Mouse (Mus musculus) limb, embryonic 15.5 days (tissue): ENCODE measurements at regions not wholly inside any gene's neighbourhood (a gene's known extent, or its start where the extent isn't known, plus 50 kb on each side); places are given as distances from the start of the nearest gene placed in this dataset.

Experiments used
- ATAC-seq: fragments of 200-750 bp; cut with Nextera tagmentation; 2 replicates; pipeline ENCODE4 v1.8.0; 2017; ENCODE audit warnings: low read depth, moderate TSS enrichment; ENCODE audit not compliant: insufficient number of reproducible peaks, low FRiP score, low TSS enrichment
- H3K27ac ChIP-seq: fragments of 300-500 bp; sonication (generic); 2 replicates; pipeline ENCODE4 v1.5.1; 2015; ENCODE audit warnings: moderate library complexity, mild to moderate bottlenecking, inconsistent platforms
- H3K27me3 ChIP-seq: fragments of 300-500 bp; sonication (generic); 2 replicates; pipeline ENCODE4 v1.6.1; 2015; ENCODE audit warnings: inconsistent platforms
- H3K36me3 ChIP-seq: fragments of 300-500 bp; sonication (generic); 2 replicates; pipeline ENCODE4 v1.6.1; 2015; ENCODE audit warnings: inconsistent platforms
- H3K4me1 ChIP-seq: fragments of 300-500 bp; sonication (generic); 2 replicates; pipeline ENCODE4 v1.6.1; 2015; ENCODE audit warnings: inconsistent platforms
- H3K4me2 ChIP-seq: fragments of 300-500 bp; sonication (generic); 2 replicates; pipeline ENCODE4 v1.6.1; 2015; ENCODE audit warnings: mild to moderate bottlenecking, inconsistent platforms
- H3K4me3 ChIP-seq: fragments of 300-500 bp; sonication (generic); 2 replicates; pipeline ENCODE4 v1.5.1; 2015; ENCODE audit warnings: mild to moderate bottlenecking, inconsistent platforms
- H3K9ac ChIP-seq: fragments of 300-500 bp; sonication (generic); 2 replicates; pipeline ENCODE4 v1.6.1; 2015; ENCODE audit warnings: inconsistent platforms
- H3K9me3 ChIP-seq: fragments of 300-500 bp; sonication (generic); 2 replicates; pipeline ENCODE4 v1.6.1; 2016; ENCODE audit warnings: inconsistent platforms
- WGBS: fragments of 180-500 bp; shearing (Covaris S2); methylation state at CpG from one replicate; pipeline ENCODE4 v1.1.7; 2015; 5-methylcytosine and 5-hydroxymethylcytosine counted together

DNA sequence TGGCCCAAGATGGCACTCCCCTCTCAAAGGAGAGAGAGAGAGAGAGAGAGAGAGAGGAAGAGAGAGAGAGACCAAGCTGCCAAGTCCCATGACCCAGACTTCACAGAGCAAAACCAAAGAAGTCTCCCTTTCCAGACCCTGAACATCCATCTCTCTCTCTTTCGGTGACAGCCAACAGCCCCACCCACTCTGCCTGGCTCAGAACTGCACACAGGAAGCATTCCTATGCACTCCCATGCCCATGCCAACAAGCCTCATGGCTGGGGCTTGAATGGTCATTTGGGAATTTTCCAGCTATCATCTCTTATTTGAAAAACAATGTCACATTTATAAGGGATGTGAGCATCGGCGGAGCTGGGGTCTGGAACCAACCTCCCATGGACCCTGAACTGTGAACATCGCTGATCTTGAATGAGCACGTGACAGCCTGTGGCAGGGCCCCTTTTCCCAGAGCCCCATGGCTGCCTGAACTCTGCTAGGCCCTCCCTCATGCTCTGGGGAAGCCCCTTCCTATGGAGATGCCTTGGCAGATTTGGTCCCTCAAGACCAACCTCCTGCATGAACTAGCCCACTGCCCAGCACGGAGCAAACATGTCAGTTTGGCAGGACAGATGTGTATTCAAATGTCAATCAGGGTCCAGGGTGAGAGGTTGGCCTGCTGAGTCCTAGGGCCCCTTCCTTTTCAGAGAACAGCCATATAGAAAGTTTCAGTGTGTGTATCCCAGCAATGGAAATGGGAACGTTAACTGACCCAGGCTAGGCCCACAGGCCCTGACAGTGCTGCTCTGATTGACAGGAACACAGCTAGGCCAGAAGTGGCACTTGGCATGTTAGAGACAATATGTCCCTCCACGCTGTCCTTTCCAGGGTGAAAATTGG lies 244.8 kb upstream of the Rtl1 start:
- Histone ChIP-seq H3K27me3 (no peaks in the 10 kb centered on the region), H3K4me3 (no peak overlapping the region), H3K36me3 (no peaks in the 10 kb centered on the region), H3K9ac (no peak overlapping the region), H3K4me2 (no peak overlapping the region), H3K9me3 (no peaks in the 10 kb centered on the region), H3K4me1 (peaks cover 10% of the 10 kb centered on the region), H3K27ac (no peak overlapping the region)
- ATAC-seq = no peak
- WGBS = 74% methylated on average over 8 of the region's 8 CpGs

DNA sequence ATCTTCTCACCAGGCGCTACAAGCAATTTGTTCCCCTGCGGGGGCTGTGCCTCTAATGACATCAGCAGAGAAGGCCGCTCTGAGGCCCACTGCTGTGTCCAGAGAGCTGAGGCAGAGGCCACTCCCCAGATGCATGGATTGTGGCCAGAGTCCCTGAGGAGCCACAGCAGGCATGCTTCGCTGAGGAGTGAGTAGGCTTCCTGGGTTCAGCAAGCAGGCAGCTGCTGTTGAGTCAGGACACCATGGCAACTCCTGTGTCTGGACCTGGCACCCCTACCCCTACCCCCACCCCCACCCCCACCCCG lies 245.4 kb upstream of the Rtl1 start:
- Histone ChIP-seq H3K27me3 (no peaks in the 10 kb centered on the region), H3K27ac (no peak overlapping the region)
- ATAC-seq = no peak

DNA sequence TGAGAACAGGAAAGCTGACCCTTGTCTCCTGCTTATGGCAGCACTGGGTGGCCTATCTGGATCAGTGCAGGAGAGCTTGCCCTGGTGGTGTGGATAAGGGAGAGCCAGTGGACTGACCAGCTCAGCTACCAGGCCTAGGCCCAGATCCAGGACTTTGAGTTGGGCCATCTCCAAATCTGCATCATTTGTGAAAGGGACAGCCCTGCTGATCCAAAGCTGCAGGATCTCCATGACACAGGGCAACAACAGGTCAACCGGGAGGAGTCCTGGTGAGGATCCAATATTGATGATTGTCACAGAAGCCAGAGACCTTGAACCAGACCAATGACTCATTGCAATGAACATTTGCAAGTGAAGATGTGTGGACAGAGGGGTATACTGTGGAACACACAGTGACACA lies 256.2 kb upstream of the Rtl1 start:
- H3K4me1 ChIP-seq = no peaks in the 10 kb centered on the region
- no peaks in the 10 kb centered on the region for H3K36me3 ChIP-seq
- H3K9ac ChIP-seq = no peak overlapping the region
- no peaks in the 10 kb centered on the region for H3K9me3 ChIP-seq
- H3K4me3 ChIP-seq = no peak overlapping the region
- H3K4me2 ChIP-seq = no peak overlapping the region
- ATAC-seq = no peak
- 86% methylated on average over 1 of the region's 1 CpGs for WGBS
- no peaks in the 10 kb centered on the region for H3K27me3 ChIP-seq
- no peak overlapping the region for H3K27ac ChIP-seq

More for the DNA sequence above, 245.4 kb upstream of the Rtl1 start:
- no peak overlapping the region for H3K9ac ChIP-seq
- H3K4me2 ChIP-seq = no peak overlapping the region
- H3K36me3 ChIP-seq = no peaks in the 10 kb centered on the region
- no peak overlapping the region for H3K4me3 ChIP-seq
- H3K9me3 ChIP-seq = no peaks in the 10 kb centered on the region
- peaks cover 4% of the 10 kb centered on the region; the same call in 1 of the 2 replicates for H3K4me1 ChIP-seq
- WGBS = 44% methylated on average over 5 of the region's 5 CpGs

DNA sequence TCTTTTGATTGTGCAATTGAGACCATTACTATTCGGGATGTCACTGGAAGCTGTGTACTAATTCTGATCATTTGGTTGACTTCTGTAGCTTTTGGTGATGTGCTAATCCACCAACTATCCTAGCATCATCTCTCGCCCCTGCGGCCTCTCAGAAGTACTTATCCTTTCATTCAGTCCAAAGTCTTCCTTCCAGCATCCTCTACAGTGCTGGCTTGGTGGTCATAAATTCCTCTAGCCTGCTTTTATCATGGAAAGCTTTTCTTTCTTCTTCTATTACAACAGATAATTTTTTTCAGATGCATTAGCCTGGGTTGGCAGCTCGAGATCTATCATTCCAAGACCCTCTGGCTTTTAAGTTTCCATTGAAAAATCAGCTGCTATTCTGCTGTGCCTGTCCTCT lies 257.6 kb upstream of the Rtl1 start:
- H3K4me2 ChIP-seq = no peak overlapping the region
- H3K27ac ChIP-seq = no peak overlapping the region
- H3K9me3 ChIP-seq = no peaks in the 10 kb centered on the region
- H3K4me1 ChIP-seq = no peaks in the 10 kb centered on the region
- H3K27me3 ChIP-seq = no peaks in the 10 kb centered on the region
- H3K9ac ChIP-seq = no peak overlapping the region
- H3K4me3 ChIP-seq = no peak overlapping the region
- ATAC-seq = no peak
- no peaks in the 10 kb centered on the region for H3K36me3 ChIP-seq
- WGBS = 51% methylated on average over 4 of the region's 4 CpGs

DNA sequence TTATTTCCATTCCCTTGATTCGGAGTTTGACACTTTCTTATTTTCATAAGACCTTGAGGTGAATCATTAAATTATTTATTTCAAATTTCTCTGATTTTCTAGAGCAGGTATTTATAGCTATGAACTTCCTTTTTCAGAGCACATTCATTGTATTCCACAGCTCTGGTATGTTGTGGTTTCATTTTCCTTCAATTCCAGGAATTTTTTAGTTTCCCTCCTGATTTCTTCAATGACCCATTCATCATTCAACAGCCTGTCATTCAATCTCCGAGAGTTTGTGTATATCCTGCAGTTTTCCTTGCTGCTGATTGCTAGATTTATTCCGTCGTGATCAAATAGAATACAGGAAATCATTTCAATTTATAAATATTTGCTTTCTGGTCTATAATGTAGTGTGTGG lies 264.7 kb upstream of the Rtl1 start:
- Histone ChIP-seq H3K9me3 (no peaks in the 10 kb centered on the region), H3K9ac (no peak overlapping the region), H3K27me3 (no peaks in the 10 kb centered on the region), H3K27ac (no peak overlapping the region), H3K4me2 (no peak overlapping the region), H3K4me3 (no peak overlapping the region), H3K4me1 (no peaks in the 10 kb centered on the region), H3K36me3 (no peaks in the 10 kb centered on the region)
- no peak for ATAC-seq
- WGBS = 62% methylated on average over 4 of the region's 4 CpGs

DNA sequence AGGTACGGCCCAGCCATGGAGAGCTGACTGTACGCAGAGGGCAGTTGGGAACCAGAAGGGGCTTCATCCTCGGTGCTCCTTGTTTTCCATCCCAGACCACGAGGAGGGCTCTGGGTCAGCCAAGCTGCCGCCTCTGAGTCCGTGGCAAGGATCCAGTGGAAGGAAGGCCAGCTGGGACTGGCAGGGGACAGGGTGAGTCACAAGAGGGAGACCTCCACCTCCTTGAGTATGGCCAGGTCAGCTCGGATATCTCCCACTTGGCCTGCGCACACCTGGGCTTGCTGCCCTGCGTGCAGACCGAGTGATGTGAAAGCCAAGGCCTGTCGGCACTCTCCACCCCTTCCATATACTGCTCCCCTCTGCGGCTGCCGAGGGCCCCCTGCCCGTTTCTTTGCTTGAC lies 270.9 kb upstream of the Rtl1 start:
- Histone ChIP-seq H3K27ac (no peak overlapping the region), H3K27me3 (no peaks in the 10 kb centered on the region), H3K4me2 (no peak overlapping the region), H3K9ac (no peak overlapping the region), H3K4me3 (no peak overlapping the region), H3K4me1 (no peaks in the 10 kb centered on the region), H3K9me3 (no peaks in the 10 kb centered on the region), H3K36me3 (no peaks in the 10 kb centered on the region)
- WGBS = 78% methylated on average over 14 of the region's 14 CpGs
- no peak for ATAC-seq

DNA sequence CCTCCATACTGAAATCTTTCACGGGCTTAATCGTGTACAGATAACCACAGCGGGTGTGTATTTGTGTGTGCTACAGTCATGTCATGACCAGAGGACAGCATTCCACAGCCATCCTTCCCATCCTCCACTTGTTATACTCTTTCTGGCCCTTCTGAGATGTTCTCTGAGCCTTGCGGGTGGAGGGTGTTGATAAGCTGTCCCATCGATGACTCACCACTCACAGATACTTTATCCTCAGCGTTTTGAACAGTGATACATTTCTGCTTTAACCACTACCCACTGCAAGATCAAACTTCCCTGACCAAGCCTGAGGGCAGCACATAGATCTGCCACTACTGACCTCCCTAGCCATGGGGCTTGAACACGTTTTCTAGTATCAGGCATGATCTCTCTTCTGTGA lies 274.3 kb upstream of the Rtl1 start:
- H3K9me3 ChIP-seq = no peaks in the 10 kb centered on the region
- H3K36me3 ChIP-seq = no peaks in the 10 kb centered on the region
- H3K4me3 ChIP-seq = no peak overlapping the region
- H3K9ac ChIP-seq = no peak overlapping the region
- WGBS = 75% methylated on average over 7 of the region's 7 CpGs
- H3K4me2 ChIP-seq = no peak overlapping the region
- no peaks in the 10 kb centered on the region for H3K27me3 ChIP-seq
- no peak overlapping the region for H3K27ac ChIP-seq
- no peaks in the 10 kb centered on the region for H3K4me1 ChIP-seq
- ATAC-seq = no peak

DNA sequence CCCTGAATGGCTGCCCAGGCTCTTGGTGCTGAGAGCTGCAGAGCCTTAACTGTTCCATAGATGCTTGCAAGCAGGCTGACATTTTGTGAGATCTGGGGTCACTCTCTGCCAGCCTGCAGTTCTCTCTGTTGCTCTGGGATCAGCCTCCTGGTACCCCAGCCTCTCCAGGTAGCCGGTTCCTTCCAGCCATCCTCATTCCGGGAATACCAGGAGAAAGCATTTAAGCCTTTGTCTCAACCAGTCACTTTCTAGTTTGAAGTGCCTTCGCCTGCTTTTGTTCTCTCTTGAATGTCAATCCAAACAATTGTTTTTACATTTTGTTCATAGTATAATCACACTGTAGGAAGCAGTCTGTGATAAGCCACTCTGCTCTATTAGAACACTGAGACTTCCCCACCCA lies 281.0 kb upstream of the Rtl1 start:
- Histone ChIP-seq H3K36me3 (no peaks in the 10 kb centered on the region), H3K4me3 (no peak overlapping the region), H3K4me1 (no peaks in the 10 kb centered on the region), H3K27ac (no peak overlapping the region), H3K4me2 (no peak overlapping the region), H3K27me3 (no peaks in the 10 kb centered on the region), H3K9ac (no peak overlapping the region), H3K9me3 (no peaks in the 10 kb centered on the region)
- 76% methylated on average over 3 of the region's 3 CpGs for WGBS
- no peak for ATAC-seq

DNA sequence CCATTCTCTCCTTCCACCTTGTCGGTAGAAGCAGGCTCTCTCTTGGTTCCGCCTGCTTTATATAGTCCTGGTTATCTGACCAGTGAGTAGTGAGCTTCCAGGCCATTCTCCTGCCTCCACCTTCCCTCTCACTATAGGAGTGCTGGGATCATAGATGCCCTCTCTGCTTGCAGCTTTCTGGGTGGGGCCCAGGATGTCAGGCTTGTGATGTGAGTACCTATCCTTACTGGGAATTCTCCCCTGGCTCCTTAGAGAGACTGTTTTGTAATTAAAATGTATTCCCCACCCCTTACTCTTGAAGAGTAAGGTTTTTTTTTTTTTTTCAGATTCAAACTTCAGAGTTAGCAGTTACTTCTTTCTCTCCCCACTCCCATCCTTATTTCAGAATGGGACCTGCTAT lies 291.1 kb upstream of the Rtl1 start:
- ATAC-seq = no peak
- H3K27me3 ChIP-seq = no peaks in the 10 kb centered on the region
- no peaks in the 10 kb centered on the region for H3K36me3 ChIP-seq
- no peak overlapping the region for H3K27ac ChIP-seq
- 88% methylated on average over 2 of the region's 2 CpGs for WGBS
- H3K4me3 ChIP-seq = no peak overlapping the region
- no peaks in the 10 kb centered on the region for H3K9me3 ChIP-seq
- no peak overlapping the region for H3K4me2 ChIP-seq
- H3K9ac ChIP-seq = no peak overlapping the region
- peaks cover 25% of the 10 kb centered on the region for H3K4me1 ChIP-seq

DNA sequence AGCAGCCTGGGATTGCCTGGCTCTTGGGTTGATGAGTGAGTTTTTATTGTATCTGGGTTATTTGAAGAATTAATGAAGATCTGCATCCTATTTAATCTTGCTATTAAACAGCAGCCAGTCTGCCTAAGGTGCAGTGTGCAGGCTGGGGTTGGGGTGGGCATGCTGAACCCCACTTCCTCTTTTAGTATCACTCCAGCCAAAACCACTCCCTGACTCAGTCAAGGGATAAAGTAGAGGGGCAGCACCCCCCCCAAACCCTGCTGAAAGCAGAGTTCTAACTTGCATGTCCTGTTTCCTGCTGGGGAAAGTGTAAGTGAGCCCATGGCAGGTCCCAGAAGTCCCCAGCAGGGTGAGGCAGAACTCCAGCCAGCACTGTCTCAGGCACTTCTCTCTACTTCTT lies 292.7 kb upstream of the Rtl1 start:
- Histone ChIP-seq H3K9ac (no peak overlapping the region), H3K36me3 (no peaks in the 10 kb centered on the region), H3K4me3 (no peak overlapping the region), H3K9me3 (no peaks in the 10 kb centered on the region), H3K4me2 (no peak overlapping the region), H3K27me3 (no peaks in the 10 kb centered on the region), H3K4me1 (peaks cover 41% of the 10 kb centered on the region), H3K27ac (no peak overlapping the region)
- ATAC-seq = no peak

DNA sequence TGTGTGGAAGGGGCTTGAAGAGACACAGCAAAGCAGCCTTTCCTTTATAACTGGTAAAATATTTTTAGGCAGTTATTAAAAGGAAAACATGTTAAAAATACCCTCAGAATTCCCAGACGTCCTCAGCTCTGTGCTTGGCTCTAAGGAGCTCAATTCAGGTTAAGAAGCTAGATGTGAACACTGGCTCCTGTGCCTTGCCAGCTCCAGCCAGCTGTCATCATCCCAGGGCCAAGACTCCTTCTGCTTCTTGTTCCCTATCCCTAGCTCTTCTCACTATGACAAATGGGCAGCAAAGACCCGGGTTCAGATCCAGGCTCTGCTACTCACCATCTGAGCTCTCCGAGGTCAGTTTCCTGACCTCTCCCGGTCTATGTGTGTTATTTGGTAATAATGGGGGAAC lies 293.5 kb upstream of the Rtl1 start:
- H3K9ac ChIP-seq = no peak overlapping the region
- WGBS = 67% methylated on average over 4 of the region's 4 CpGs
- no peak for ATAC-seq

DNA sequence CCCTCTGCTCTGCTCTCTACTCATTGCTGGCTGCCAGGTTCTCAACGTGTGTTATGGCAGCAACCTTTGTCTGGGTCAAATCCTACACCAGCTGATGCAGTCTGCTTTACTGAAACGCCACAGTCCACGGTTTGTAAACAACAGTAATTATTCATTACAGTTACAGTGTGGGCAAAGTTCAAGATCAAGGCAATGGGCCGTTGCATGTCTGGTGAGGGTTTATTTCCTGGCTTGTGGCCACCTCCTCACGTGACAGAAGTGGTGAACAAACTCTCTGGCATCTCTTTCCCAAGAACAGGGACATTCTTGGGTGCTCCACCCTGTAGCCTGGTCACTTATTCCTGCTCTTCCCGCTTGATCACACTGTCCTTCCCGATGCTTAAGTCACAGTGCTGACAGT lies 295.3 kb upstream of the Rtl1 start:
- H3K9ac ChIP-seq = no peak overlapping the region
- no peak overlapping the region for H3K4me3 ChIP-seq
- peaks cover 58% of the 10 kb centered on the region for H3K4me1 ChIP-seq
- WGBS = 44% methylated on average over 7 of the region's 7 CpGs
- H3K9me3 ChIP-seq = no peaks in the 10 kb centered on the region
- H3K4me2 ChIP-seq = no peak overlapping the region
- H3K27me3 ChIP-seq = no peaks in the 10 kb centered on the region
- H3K27ac ChIP-seq = no peak overlapping the region
- ATAC-seq = no peak
- H3K36me3 ChIP-seq = no peaks in the 10 kb centered on the region

More for the DNA sequence above, 293.5 kb upstream of the Rtl1 start:
- H3K36me3 ChIP-seq = no peaks in the 10 kb centered on the region
- no peaks in the 10 kb centered on the region for H3K9me3 ChIP-seq
- H3K4me3 ChIP-seq = no peak overlapping the region
- no peaks in the 10 kb centered on the region for H3K27me3 ChIP-seq
- no peak overlapping the region for H3K4me2 ChIP-seq
- H3K27ac ChIP-seq = no peak overlapping the region
- H3K4me1 ChIP-seq = peaks cover 46% of the 10 kb centered on the region

DNA sequence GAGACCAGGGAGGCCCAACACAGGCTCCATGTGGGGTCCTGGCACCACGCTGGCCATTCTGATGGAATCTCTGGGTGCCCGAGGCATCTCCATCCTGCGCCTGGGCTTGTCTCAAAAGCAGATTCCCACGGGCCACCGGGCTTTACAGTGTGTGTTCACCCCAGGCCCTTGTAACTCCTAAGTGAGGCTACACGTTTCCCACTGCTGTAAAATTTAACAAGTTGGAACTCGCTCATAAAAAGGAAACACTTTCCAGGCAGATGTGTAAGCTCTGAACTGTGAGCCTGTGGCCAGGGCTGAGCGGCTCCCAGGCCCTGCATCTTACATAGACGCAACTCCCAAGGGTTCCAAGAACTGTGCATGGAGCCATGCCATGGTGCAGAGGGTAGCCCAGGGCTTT lies 296.3 kb upstream of the Rtl1 start:
- ATAC-seq = peak; percentile 74; the same call in 1 of the 2 replicates
- Histone ChIP-seq H3K9ac (no peak overlapping the region), H3K4me1 (peaks cover 58% of the 10 kb centered on the region), H3K36me3 (no peaks in the 10 kb centered on the region), H3K27ac (peak overlapping the region; percentile 54), H3K4me3 (no peak overlapping the region), H3K9me3 (no peaks in the 10 kb centered on the region), H3K27me3 (no peaks in the 10 kb centered on the region), H3K4me2 (no peak overlapping the region)
- WGBS = 23% methylated on average over 9 of the region's 9 CpGs
